Mouse (Mus musculus): Measurements from ENCODE around the gene Nrf1. TPM values are rescaled to one million over a fixed set of nuclear protein-coding genes. Genes with fewer than 3 reads are reported as not detected.

Nrf1 gene
- polyA plus RNA-seq, 1 experiment = 20.4 TPM

GRCm38 (mm10) chr6:30153733-30154415 lies 106.1 kb downstream of the Nrf1 start:
- no peak overlapping the region for H3K27ac ChIP-seq (ENCODE audit: insufficient read depth, low read depth, low read length)
- H3K4me1 ChIP-seq (ENCODE audit: control insufficient read depth, insufficient read depth, low read length) = peaks cover 15% of the 10 kb centered on the region
- H3K4me3 ChIP-seq (ENCODE audit: insufficient read depth, low read length) = no peak overlapping the region
- TF ChIP-seq POLR2A (IDR thresholded peaks at IDR 0.05; ENCODE audit: borderline replicate concordance, low read depth, low read length) (no peak), CTCF (IDR thresholded peaks at IDR 0.05; ENCODE audit: low read depth, low read length) (no peak)

- peaks cover 45% of the 10 kb centered on the region for H3K4me1 ChIP-seq (ENCODE audit: control insufficient read depth, insufficient read depth, low read length)
- TF ChIP-seq POLR2A (IDR thresholded peaks at IDR 0.05; ENCODE audit: borderline replicate concordance, low read depth, low read length) (no peak), CTCF (IDR thresholded peaks at IDR 0.05; ENCODE audit: low read depth, low read length) (no peak)
- no peak overlapping the region for H3K4me3 ChIP-seq (ENCODE audit: insufficient read depth, low read length)
- no peak overlapping the region for H3K27ac ChIP-seq (ENCODE audit: insufficient read depth, low read depth, low read length)
These were observed 111.8 kb downstream of the Nrf1 start for GRCm38 (mm10) chr6:30159516-30160045.

GRCm38 (mm10) chr6:30160408-30160807 lies 112.6 kb downstream of the Nrf1 start:
- H3K4me3 ChIP-seq (ENCODE audit: insufficient read depth, low read length) = no peak overlapping the region
- no peak overlapping the region for H3K27ac ChIP-seq (ENCODE audit: insufficient read depth, low read depth, low read length)
- H3K4me1 ChIP-seq (ENCODE audit: control insufficient read depth, insufficient read depth, low read length) = peaks cover 45% of the 10 kb centered on the region
- TF ChIP-seq CTCF (IDR thresholded peaks at IDR 0.05; ENCODE audit: low read depth, low read length) (no peak), POLR2A (IDR thresholded peaks at IDR 0.05; ENCODE audit: borderline replicate concordance, low read depth, low read length) (no peak)

GRCm38 (mm10) chr6:30161618-30162017 lies 113.8 kb downstream of the Nrf1 start:
- Histone ChIP-seq H3K4me3 (ENCODE audit: insufficient read depth, low read length) (no peak overlapping the region), H3K27ac (ENCODE audit: insufficient read depth, low read depth, low read length) (peak overlapping the region; percentile 67), H3K4me1 (ENCODE audit: control insufficient read depth, insufficient read depth, low read length) (peaks cover 49% of the 10 kb centered on the region)
- no peak for TF ChIP-seq CTCF (IDR thresholded peaks at IDR 0.05; ENCODE audit: low read depth, low read length)
- no peak for TF ChIP-seq POLR2A (IDR thresholded peaks at IDR 0.05; ENCODE audit: borderline replicate concordance, low read depth, low read length)

- TF ChIP-seq POLR2A (IDR thresholded peaks at IDR 0.05; ENCODE audit: borderline replicate concordance, low read depth, low read length) = no peak
- TF ChIP-seq CTCF (IDR thresholded peaks at IDR 0.05; ENCODE audit: low read depth, low read length) = no peak
- Histone ChIP-seq H3K27ac (ENCODE audit: insufficient read depth, low read depth, low read length) (peak overlapping the region; percentile 67), H3K4me3 (ENCODE audit: insufficient read depth, low read length) (no peak overlapping the region), H3K4me1 (ENCODE audit: control insufficient read depth, insufficient read depth, low read length) (peaks cover 46% of the 10 kb centered on the region)
These were observed 114.3 kb downstream of the Nrf1 start for GRCm38 (mm10) chr6:30162091-30162490.

GRCm38 (mm10) chr6:30166349-30166748 lies 118.6 kb downstream of the Nrf1 start:
- Histone ChIP-seq H3K4me3 (ENCODE audit: insufficient read depth, low read length) (no peak overlapping the region), H3K4me1 (ENCODE audit: control insufficient read depth, insufficient read depth, low read length) (peaks cover 22% of the 10 kb centered on the region), H3K27ac (ENCODE audit: insufficient read depth, low read depth, low read length) (no peak overlapping the region)
- TF ChIP-seq POLR2A (IDR thresholded peaks at IDR 0.05; ENCODE audit: borderline replicate concordance, low read depth, low read length) (no peak), CTCF (IDR thresholded peaks at IDR 0.05; ENCODE audit: low read depth, low read length) (no peak)

GRCm38 (mm10) chr6:30167192-30167591 lies 119.4 kb downstream of the Nrf1 start:
- Histone ChIP-seq H3K4me1 (ENCODE audit: control insufficient read depth, insufficient read depth, low read length) (peaks cover 15% of the 10 kb centered on the region), H3K27ac (ENCODE audit: insufficient read depth, low read depth, low read length) (no peak overlapping the region), H3K4me3 (ENCODE audit: insufficient read depth, low read length) (no peak overlapping the region)
- no peak for TF ChIP-seq POLR2A (IDR thresholded peaks at IDR 0.05; ENCODE audit: borderline replicate concordance, low read depth, low read length)
- TF ChIP-seq CTCF (IDR thresholded peaks at IDR 0.05; ENCODE audit: low read depth, low read length) = no peak

- no peak overlapping the region for H3K4me3 ChIP-seq (ENCODE audit: insufficient read depth, low read length)
- peaks cover 6% of the 10 kb centered on the region; the same call in 1 of the 2 replicates for H3K4me1 ChIP-seq (ENCODE audit: control insufficient read depth, insufficient read depth, low read length)
- TF ChIP-seq CTCF (IDR thresholded peaks at IDR 0.05; ENCODE audit: low read depth, low read length) = no peak
- no peak for TF ChIP-seq POLR2A (IDR thresholded peaks at IDR 0.05; ENCODE audit: borderline replicate concordance, low read depth, low read length)
- no peak overlapping the region for H3K27ac ChIP-seq (ENCODE audit: insufficient read depth, low read depth, low read length)
These were observed 120.5 kb downstream of the Nrf1 start for GRCm38 (mm10) chr6:30168275-30168674.

GRCm38 (mm10) chr6:30169148-30169547 lies 121.4 kb downstream of the Nrf1 start:
- TF ChIP-seq POLR2A (IDR thresholded peaks at IDR 0.05; ENCODE audit: borderline replicate concordance, low read depth, low read length) = no peak
- TF ChIP-seq CTCF (IDR thresholded peaks at IDR 0.05; ENCODE audit: low read depth, low read length) = no peak
- Histone ChIP-seq H3K4me1 (ENCODE audit: control insufficient read depth, insufficient read depth, low read length) (peaks cover 8% of the 10 kb centered on the region; the same call in 1 of the 2 replicates), H3K27ac (ENCODE audit: insufficient read depth, low read depth, low read length) (no peak overlapping the region), H3K4me3 (ENCODE audit: insufficient read depth, low read length) (no peak overlapping the region)

- TF ChIP-seq POLR2A (IDR thresholded peaks at IDR 0.05; ENCODE audit: borderline replicate concordance, low read depth, low read length) = no peak
- TF ChIP-seq CTCF (IDR thresholded peaks at IDR 0.05; ENCODE audit: low read depth, low read length) = no peak
- no peak overlapping the region for H3K27ac ChIP-seq (ENCODE audit: insufficient read depth, low read depth, low read length)
- H3K4me1 ChIP-seq (ENCODE audit: control insufficient read depth, insufficient read depth, low read length) = peaks cover 7% of the 10 kb centered on the region; the same call in 1 of the 2 replicates
- H3K4me3 ChIP-seq (ENCODE audit: insufficient read depth, low read length) = no peak overlapping the region
These were observed 123.4 kb downstream of the Nrf1 start for GRCm38 (mm10) chr6:30171226-30171625.

Measured in bone marrow macrophage, adult 2 months (primary cell).